ENCODE assay signal across 9 mouse cellular contexts in genomic region chr6:143751076-143752070, GRCm38 (mm10).
DNase-seq lines count a peak whose midpoint lies in the region; ATAC-seq and TF ChIP-seq lines count a peak whose summit lies in the region.
"Had no signal": no experiment of that assay in that cellular context is flagged by ENCODE, and none has a peak within 500 bp of the region (broad histone marks: within the 10 kb centered on the region; RNA-seq: fewer than 3 reads in every experiment).

No protein-coding gene starts in this region.

- no peak for TF ChIP-seq CTCF in forebrain, postnatal 0 days (IDR thresholded peaks at IDR 0.05; ENCODE audit: low read depth)
- no peak for TF ChIP-seq CTCF in midbrain, postnatal 0 days (IDR thresholded peaks at IDR 0.05)

- 0 out of 2 replicates have a peak overlapping the region, but pooled peaks have one; percentile 15 for H3K4me2 ChIP-seq in forebrain, postnatal 0 days (ENCODE audit: low read depth)
- H3K4me2 ChIP-seq in forebrain, embryonic 13.5 days: no peak overlapping the region
- H3K4me2 ChIP-seq in neural tube, embryonic 15.5 days: no peak overlapping the region
- no peak overlapping the region for H3K4me2 ChIP-seq in midbrain, postnatal 0 days (ENCODE audit: low read depth, low read length, poor library complexity, severe bottlenecking)
- H3K4me2 ChIP-seq: hindbrain, embryonic 15.5 days had no signal

- no peak overlapping the region for H3K4me3 ChIP-seq in forebrain, postnatal 0 days (ENCODE audit: low read depth, low read length)
- no peak overlapping the region for H3K4me3 ChIP-seq in forebrain, embryonic 13.5 days
- H3K4me3 ChIP-seq in neural tube, embryonic 15.5 days (replicated peaks): no peak overlapping the region
- no peak overlapping the region for H3K4me3 ChIP-seq in midbrain, postnatal 0 days (ENCODE audit: low read depth, low read length)
- H3K4me3 ChIP-seq: hindbrain, embryonic 15.5 days had no signal

- H3K9ac ChIP-seq in forebrain, postnatal 0 days: no peak overlapping the region
- H3K9ac ChIP-seq in forebrain, embryonic 13.5 days: no peak overlapping the region
- no peak overlapping the region for H3K9ac ChIP-seq in neural tube, embryonic 15.5 days (replicated peaks)
- H3K9ac ChIP-seq in midbrain, postnatal 0 days (replicated peaks; ENCODE audit: low read length, poor library complexity, severe bottlenecking): no peak overlapping the region
- H3K9ac ChIP-seq: hindbrain, embryonic 15.5 days had no signal

- H3K36me3 ChIP-seq in forebrain, postnatal 0 days (ENCODE audit: insufficient read depth): no peaks in the 10 kb centered on the region
- H3K36me3 ChIP-seq in forebrain, embryonic 13.5 days (ENCODE audit: poor library complexity, severe bottlenecking): no peaks in the 10 kb centered on the region
- no peaks in the 10 kb centered on the region for H3K36me3 ChIP-seq in neural tube, embryonic 15.5 days
- H3K36me3 ChIP-seq in midbrain, postnatal 0 days (ENCODE audit: insufficient read depth, low read length): no peaks in the 10 kb centered on the region
- H3K36me3 ChIP-seq: hindbrain, embryonic 15.5 days had no signal

- no peaks in the 10 kb centered on the region for H3K4me1 ChIP-seq in forebrain, postnatal 0 days (ENCODE audit: insufficient read depth)
- H3K4me1 ChIP-seq in forebrain, embryonic 13.5 days: no peaks in the 10 kb centered on the region
- H3K4me1 ChIP-seq in neural tube, embryonic 15.5 days: no peaks in the 10 kb centered on the region
- H3K4me1 ChIP-seq in midbrain, postnatal 0 days (ENCODE audit: insufficient read depth, low read length): no peaks in the 10 kb centered on the region
- H3K4me1 ChIP-seq: hindbrain, embryonic 15.5 days had no signal

- 70% methylated on average over 14 of the region's 14 CpGs for WGBS in forebrain, postnatal 0 days
- WGBS in forebrain, embryonic 13.5 days: 71% methylated on average over 14 of the region's 14 CpGs
- 79% methylated on average over 14 of the region's 14 CpGs for WGBS in neural tube, embryonic 15.5 days
- 76% methylated on average over 14 of the region's 14 CpGs for WGBS in midbrain, postnatal 0 days

- peak; percentile 13 for DNase-seq in forebrain, postnatal 0 days
- DNase-seq in kidney, postnatal 10 days: peak; percentile 10
- DNase-seq in thymus, postnatal 36 days: peak; percentile 76 to 83
- no peak for DNase-seq in midbrain, postnatal 0 days (ENCODE audit: low spot score)

- H3K9me3 ChIP-seq in forebrain, postnatal 0 days (ENCODE audit: low read length): no peaks in the 10 kb centered on the region
- no peaks in the 10 kb centered on the region for H3K9me3 ChIP-seq in forebrain, embryonic 13.5 days (replicated peaks)
- no peaks in the 10 kb centered on the region for H3K9me3 ChIP-seq in neural tube, embryonic 15.5 days (replicated peaks)
- H3K9me3 ChIP-seq in midbrain, postnatal 0 days (ENCODE audit: low read length): no peaks in the 10 kb centered on the region
- H3K9me3 ChIP-seq: hindbrain, embryonic 15.5 days had no signal

- H3K27me3 ChIP-seq in forebrain, postnatal 0 days (ENCODE audit: insufficient read depth, low read length): no peaks in the 10 kb centered on the region
- H3K27me3 ChIP-seq in forebrain, embryonic 13.5 days: no peaks in the 10 kb centered on the region
- H3K27me3 ChIP-seq in neural tube, embryonic 15.5 days (replicated peaks): no peaks in the 10 kb centered on the region
- no peaks in the 10 kb centered on the region for H3K27me3 ChIP-seq in midbrain, postnatal 0 days (ENCODE audit: insufficient read depth, low read length)
- H3K27me3 ChIP-seq: hindbrain, embryonic 15.5 days had no signal

- no peak overlapping the region for H3K27ac ChIP-seq in forebrain, postnatal 0 days (ENCODE audit: low read depth, low read length)
- no peak overlapping the region for H3K27ac ChIP-seq in forebrain, embryonic 13.5 days
- no peak overlapping the region for H3K27ac ChIP-seq in neural tube, embryonic 15.5 days (replicated peaks)
- H3K27ac ChIP-seq in midbrain, postnatal 0 days (ENCODE audit: low read depth, low read length): no peak overlapping the region
- H3K27ac ChIP-seq: hindbrain, embryonic 15.5 days had no signal

- no peak for ATAC-seq in forebrain, postnatal 0 days
- no peak for ATAC-seq in forebrain, embryonic 13.5 days
- ATAC-seq in granulocyte monocyte progenitor cell, adult 5-6 weeks (replicated peaks; ENCODE audit: poor library complexity, severe bottlenecking): peak; percentile 97
- peak; percentile 90 for ATAC-seq in megakaryocyte, adult 5-6 weeks (ENCODE audit: poor library complexity, severe bottlenecking)
- ATAC-seq in neural tube, embryonic 15.5 days (ENCODE audit: low FRiP score): no peak
- ATAC-seq in midbrain, postnatal 0 days (ENCODE audit: low FRiP score): no peak

Comparison
In these comparisons a context has a peak if more than half of its experiments do, and no peak if none do; other contexts are left out.
1. ATAC-seq: peak in granulocyte monocyte progenitor cell, adult 5-6 weeks (single experiment) and megakaryocyte, adult 5-6 weeks (single experiment); none in forebrain, postnatal 0 days (single experiment), forebrain, embryonic 13.5 days (single experiment), neural tube, embryonic 15.5 days (single experiment) and midbrain, postnatal 0 days (single experiment).